Mouse (Mus musculus) regulatory T cell (primary cell): ENCODE measurements around the gene Cables2.

ENCODE experiments used
- in situ Hi-C: fragments of 300-600 bp; cut with MboI, MseI; formaldehyde crosslinking; loops from one replicate; pipeline ENCODE4 v1.15.1; 2025; ENCODE audit warnings: high pct_unique_total_duplicates

Gene Cables2

GRCm38 (mm10) chr2:180279321-180279720 lies 6.0 kb upstream of the Cables2 start:
- in situ Hi-C loops = no loop called here

- in situ Hi-C loops = no loop called here
Measured at GRCm38 (mm10) chr2:180277773-180278320, 4.6 kb upstream of the Cables2 start.

GRCm38 (mm10) chr2:180276851-180277259 lies 3.6 kb upstream of the Cables2 start:
- in situ Hi-C loops = no loop called here

GRCm38 (mm10) chr2:180276385-180276784 lies 3.1 kb upstream of the Cables2 start:
- in situ Hi-C loops = no loop called here

DNA sequence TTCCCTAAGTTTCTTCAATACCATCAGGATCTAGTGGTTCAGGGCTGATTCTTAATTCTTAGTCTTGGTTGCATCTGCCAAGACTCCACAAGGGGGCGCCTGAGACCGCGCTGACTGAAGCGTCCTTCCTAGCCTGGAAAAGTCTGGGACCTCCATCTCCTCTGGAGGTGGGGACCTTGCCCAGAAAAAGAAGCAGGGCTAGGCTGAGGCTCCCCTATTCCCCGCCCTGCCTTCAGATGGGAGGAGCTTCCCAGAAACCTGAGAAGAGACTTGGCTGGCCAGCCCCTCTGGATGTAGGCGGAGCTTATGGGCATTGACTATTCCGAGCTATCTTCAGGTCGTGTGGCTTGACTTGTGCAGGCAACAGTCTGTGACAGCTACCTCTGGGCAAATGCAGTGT lies 2.5 kb upstream of the Cables2 start:
- in situ Hi-C loops = no loop called here

DNA sequence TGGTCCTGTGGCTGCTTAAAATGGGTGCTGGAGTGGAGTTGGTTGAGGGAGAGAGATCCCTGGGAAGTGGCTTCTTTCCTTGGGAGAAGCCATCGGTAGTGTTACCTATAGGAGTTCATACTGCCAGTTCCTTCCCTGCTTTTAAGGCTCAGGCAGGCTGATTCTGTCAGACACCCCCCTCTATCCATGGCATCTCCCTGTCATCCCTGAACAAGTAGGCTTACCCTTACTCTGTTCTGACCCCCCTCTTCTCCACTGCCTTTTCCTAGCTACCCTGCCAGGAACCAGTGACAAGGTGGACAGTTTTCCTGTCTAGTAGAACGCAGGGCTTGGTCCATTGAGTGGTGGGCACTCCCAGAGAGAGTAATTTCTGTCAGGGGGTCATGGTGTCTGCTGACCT lies 1.2 kb upstream of the Cables2 start:
- in situ Hi-C loops = loop anchor here (5.0 kb wide), 1 partner anchor 308 kb away; the partner anchor contains the start of gene Mrgbp

DNA sequence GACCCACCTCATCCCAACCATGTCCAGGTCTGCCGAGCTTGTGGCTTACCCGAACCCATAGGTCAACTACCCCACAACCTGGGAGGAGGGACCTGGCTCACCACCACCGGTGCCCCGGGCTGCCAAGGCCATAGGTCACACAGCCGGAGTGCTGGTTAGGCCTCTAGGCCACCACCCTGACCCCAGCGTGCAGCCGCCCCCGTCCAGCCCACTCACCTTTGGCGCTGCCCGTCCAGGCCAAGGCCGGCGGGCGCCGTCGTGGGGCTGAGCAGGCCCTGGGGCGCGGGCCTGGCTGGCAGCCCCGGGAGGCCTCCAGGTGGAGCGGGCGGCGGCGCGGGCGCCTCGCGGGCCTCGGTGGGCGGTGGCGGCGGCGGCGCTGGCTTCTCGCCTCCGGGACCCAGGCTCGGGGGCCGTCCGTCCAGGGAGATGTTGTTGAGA lies 393 bp downstream of the Cables2 start:
- in situ Hi-C loops = loop anchor here (5.0 kb wide), 1 partner anchor 309 kb away; the partner anchor contains the start of gene Mrgbp

DNA sequence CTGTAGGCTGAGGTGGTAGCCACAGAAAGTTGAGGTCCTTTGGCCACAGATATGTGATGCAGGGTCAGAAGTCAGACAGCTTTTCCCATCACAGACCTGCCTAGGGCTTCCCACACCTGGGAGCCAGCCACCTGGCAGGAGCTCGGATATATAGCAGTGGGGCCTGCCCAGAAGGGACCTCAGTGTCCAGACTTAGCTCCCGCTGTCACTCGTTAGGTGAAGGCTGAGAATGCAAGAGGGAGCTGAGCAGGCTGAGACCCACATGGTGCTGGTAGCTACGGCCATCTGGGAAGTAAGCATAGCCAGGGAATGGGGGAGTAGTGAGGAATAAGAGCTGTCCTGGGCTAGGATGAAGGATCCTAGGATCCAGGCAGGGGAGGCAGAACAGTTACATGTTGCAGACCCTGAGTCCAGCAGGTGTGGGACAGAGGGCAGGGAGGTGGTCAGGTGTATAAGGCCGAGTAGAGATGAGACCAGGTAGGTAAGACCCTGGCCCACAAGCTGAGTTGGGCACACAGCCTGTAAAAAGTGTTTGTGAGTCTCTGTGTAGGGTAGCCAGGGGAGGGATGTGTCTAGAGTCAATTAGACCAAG lies 1.4 kb downstream of the Cables2 start:
- in situ Hi-C loops = loop anchor here (5.0 kb wide), 1 partner anchor 310 kb away; the partner anchor contains the start of gene Mrgbp

GRCm38 (mm10) chr2:180270537-180271255 lies 2.6 kb downstream of the Cables2 start:
- in situ Hi-C loops = loop anchor here (5.0 kb wide), 1 partner anchor 312 kb away; the partner anchor contains the start of gene Mrgbp

DNA sequence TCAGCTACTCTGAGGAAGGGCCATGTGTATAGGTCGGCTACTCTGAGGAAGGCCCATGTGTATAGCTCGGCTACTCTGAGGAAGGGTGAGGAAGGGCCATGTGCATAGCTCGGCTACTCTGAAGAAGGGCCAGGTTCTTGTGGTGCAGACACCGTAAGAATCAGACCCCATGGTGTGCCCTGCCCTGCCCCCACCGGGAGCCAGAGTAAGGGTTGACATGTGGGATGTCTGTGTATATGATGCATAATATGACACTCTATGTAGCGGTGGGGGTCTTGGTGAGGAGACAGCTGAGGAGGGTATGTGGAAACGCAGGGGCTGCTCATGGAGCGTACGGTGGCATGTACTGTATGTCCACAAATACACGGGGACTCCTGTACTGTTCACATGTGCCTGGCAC lies 4.0 kb downstream of the Cables2 start:
- in situ Hi-C loops = no loop called here

DNA sequence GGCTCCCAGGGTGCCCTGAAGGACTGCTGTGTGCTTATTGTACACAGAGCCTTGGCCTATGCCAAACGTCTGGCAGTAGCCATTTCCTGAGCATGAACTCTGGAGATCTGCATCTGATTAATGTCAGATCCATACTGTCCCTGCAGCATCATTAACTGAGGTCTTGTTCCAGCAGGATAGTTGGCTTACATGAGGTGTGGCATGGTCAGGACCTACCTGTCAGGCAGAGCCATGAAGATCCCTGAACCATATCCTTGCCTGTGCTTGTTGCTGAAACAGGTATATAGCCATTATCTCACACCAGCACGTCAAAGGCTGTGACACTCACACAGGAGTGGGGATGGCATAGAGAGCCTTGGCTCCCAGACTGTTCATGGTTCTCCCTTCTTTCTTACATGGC lies 5.3 kb downstream of the Cables2 start:
- in situ Hi-C loops = no loop called here

- in situ Hi-C loops = loop anchor here (5.0 kb wide), 1 partner anchor 301 kb away; no protein-coding TSS in a partner anchor
Measured at GRCm38 (mm10) chr2:180262891-180263290, 10.4 kb downstream of the Cables2 start.

- in situ Hi-C loops = loop anchor here (5.0 kb wide), 1 partner anchor 300 kb away; no protein-coding TSS in a partner anchor
Measured at GRCm38 (mm10) chr2:180262441-180262840, 10.9 kb downstream of the Cables2 start.

- in situ Hi-C loops = loop anchor here (5.0 kb wide), 1 partner anchor 300 kb away; no protein-coding TSS in a partner anchor
Measured at GRCm38 (mm10) chr2:180261901-180262300, 11.4 kb downstream of the Cables2 start.

- in situ Hi-C loops = loop anchor here (5.0 kb wide), 1 partner anchor 299 kb away; no protein-coding TSS in a partner anchor
Measured at GRCm38 (mm10) chr2:180260610-180261480, 12.5 kb downstream of the Cables2 start.

DNA sequence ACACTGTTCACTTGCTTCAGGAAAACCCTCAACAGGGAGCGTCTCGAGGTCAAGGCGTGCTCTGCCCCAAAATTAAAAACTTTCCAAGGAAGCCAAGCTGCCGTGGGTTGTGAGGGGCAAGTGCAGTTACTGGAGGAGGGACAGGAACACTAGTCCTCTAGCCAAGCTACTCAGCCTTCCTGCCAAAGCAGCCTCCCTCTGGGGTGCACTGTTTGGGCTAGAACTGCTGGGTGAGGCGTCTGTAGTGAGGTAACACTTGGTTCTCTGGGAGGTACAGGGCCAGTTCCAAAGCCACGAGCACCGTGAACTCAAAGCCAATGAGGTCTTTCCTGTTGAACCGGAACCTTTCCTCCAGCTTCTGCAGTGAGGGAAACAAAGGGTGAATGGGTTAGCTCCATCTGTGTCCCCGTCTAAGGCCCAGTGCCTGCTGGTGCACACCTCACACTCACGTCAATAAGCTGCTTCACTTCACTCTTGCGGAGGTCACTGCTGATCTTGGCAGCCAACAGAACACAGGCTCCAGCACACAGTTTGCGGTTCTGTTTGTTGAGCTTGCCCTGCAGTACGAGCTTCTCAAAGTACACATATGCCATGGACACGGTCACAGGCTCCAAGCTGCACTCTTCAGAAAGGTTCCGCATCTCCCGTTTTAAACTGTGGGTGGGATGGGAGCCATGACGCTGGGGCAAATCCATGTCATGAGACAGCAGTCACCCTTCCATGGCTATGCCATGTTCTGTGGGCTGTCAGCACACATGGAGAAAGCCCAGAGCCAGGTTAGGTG lies 13.3 kb downstream of the Cables2 start:
- in situ Hi-C loops = loop anchor here (5.0 to 10.0 kb wide), 2 partner anchors 298 to 465 kb away; partner anchors contain the start of gene Slc17a9

DNA sequence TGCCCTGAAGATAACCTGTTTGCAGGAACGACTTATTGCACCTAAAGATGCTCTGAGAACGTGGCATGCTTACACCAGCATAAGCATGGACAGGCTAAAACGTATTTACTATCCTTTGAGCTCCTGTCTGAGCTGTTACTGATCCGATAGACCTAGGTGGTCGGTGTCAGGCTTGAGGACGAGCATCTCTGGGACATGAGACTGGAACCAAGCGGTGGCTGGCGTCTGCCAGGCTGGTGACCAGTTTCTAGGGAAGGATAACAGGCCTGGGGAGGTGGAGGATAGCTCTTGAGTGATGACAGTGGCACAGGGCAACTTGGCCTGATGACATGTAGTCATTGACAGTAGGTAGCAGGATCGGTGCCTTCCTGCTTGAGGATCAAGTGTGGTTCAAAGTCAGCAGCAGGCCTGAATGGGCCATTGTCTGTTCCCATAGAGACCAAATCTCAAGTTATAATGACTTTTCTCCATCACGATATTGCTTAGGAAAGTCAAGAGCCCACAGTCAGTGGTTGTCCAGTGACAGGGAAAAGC lies 14.3 kb downstream of the Cables2 start:
- in situ Hi-C loops = loop anchor here (10.0 kb wide), 1 partner anchor 466 kb away; the partner anchor contains the start of gene Slc17a9

GRCm38 (mm10) chr2:180257963-180258865 lies 15.1 kb downstream of the Cables2 start:
- in situ Hi-C loops = loop anchor here (10.0 kb wide), 1 partner anchor 467 kb away; the partner anchor contains the start of gene Slc17a9

GRCm38 (mm10) chr2:180257001-180257521 lies 16.2 kb downstream of the Cables2 start, which contains the start of gene Rps21:
Gene Rps21 (plus strand): TSS chr2:180257377.
- in situ Hi-C loops = loop anchor here (10.0 kb wide), 1 partner anchor 468 kb away; the partner anchor contains the start of gene Slc17a9
